Comparison of ENCODE assay signal across 9 mouse cellular contexts in the genomic region with DNA sequence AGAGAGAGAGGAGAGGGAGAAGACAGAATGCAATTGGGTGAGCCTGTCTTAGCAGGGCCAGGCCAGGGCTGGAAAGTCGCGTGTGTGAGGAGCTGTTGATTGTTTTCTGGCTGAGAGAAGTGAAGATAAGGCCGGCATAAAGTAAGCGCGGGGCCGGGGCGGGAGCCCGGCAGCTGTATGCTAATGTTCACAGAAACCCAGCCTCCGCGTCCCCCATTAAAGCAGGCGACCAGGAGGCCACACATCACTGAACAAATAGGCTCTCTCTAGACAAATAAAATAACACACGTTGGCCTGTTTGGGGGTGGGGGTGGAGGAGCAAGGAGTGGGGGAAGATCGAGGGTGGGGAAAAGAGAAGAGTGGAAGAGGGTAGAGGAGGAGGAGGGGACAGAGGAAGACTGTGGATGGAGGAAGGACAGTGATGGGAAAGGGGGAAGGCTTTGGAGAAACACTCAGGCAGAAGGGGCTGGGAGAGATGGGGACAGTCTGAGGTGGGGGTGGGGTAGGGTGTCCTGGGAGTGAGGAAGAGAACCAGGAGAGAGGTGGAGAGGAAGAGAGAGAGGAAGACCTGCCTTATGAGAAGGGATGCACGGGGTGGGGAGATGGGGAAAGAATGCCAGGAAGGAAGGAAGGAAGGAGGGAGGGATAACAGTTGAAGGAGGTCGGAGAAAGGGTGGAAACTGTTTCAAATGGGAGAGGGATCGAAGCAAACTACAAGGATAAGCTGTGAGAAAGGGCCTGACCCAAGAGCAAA. TPM values are rescaled to one million over a fixed set of nuclear protein-coding genes. Genes with fewer than 3 reads are reported as not detected.
DNase-seq lines count a peak whose midpoint lies in the region; ATAC-seq and TF ChIP-seq lines count a peak whose summit lies in the region.
"Had no signal": no experiment of that assay in that cellular context is flagged by ENCODE, and none has a peak within 500 bp of the region (broad histone marks: within the 10 kb centered on the region; RNA-seq: fewer than 3 reads in every experiment).

No protein-coding gene starts in this region.

- peak overlapping the region; percentile 28 for H3K4me3 ChIP-seq in forebrain, embryonic 12.5 days (replicated peaks)
- no peak overlapping the region for H3K4me3 ChIP-seq in limb, embryonic 11.5 days (ENCODE audit: low read depth, low read length)
- no peak overlapping the region for H3K4me3 ChIP-seq in stomach, postnatal 0 days (ENCODE audit: low read depth, low read length)

- H3K36me3 ChIP-seq in forebrain, embryonic 12.5 days (replicated peaks) = no peaks in the 10 kb centered on the region
- no peaks in the 10 kb centered on the region for H3K36me3 ChIP-seq in limb, embryonic 11.5 days (ENCODE audit: control insufficient read depth, insufficient read depth, low read length)
- H3K36me3 ChIP-seq in stomach, postnatal 0 days (ENCODE audit: control insufficient read depth, insufficient read depth, low read length) = no peaks in the 10 kb centered on the region
- H3K36me3 ChIP-seq: limb, embryonic 15.5 days had no signal

- peaks cover 54% of the 10 kb centered on the region for H3K27me3 ChIP-seq in forebrain, embryonic 12.5 days
- peaks cover 61% of the 10 kb centered on the region for H3K27me3 ChIP-seq in limb, embryonic 11.5 days (ENCODE audit: control insufficient read depth, insufficient read depth, low read length)
- peaks cover 16% of the 10 kb centered on the region; the same call in 1 of the 2 replicates for H3K27me3 ChIP-seq in stomach, postnatal 0 days (ENCODE audit: control insufficient read depth, insufficient read depth, low read length)

- TF ChIP-seq CTCF in stomach, postnatal 0 days (IDR thresholded peaks at IDR 0.05; ENCODE audit: low read depth) = no peak

- ATAC-seq in forebrain, embryonic 12.5 days (ENCODE audit: low FRiP score) = peak; percentile 49
- no peak for ATAC-seq in limb, embryonic 11.5 days (ENCODE audit: insufficient number of reproducible peaks, low FRiP score, low TSS enrichment, low read depth)
- no peak for ATAC-seq in stomach, postnatal 0 days (ENCODE audit: low FRiP score, low TSS enrichment)
- ATAC-seq in granulocyte monocyte progenitor cell, adult 5-6 weeks (replicated peaks; ENCODE audit: poor library complexity, severe bottlenecking) = no peak

- 1% methylated on average over 16 of the region's 16 CpGs for WGBS in forebrain, embryonic 12.5 days
- under 1% methylated on average over 16 of the region's 16 CpGs for WGBS in limb, embryonic 11.5 days
- 3% methylated on average over 16 of the region's 16 CpGs for WGBS in stomach, postnatal 0 days

- no peaks in the 10 kb centered on the region for H3K9me3 ChIP-seq in forebrain, embryonic 12.5 days
- no peaks in the 10 kb centered on the region for H3K9me3 ChIP-seq in limb, embryonic 11.5 days (ENCODE audit: control insufficient read depth, low read length)
- H3K9me3 ChIP-seq in stomach, postnatal 0 days (ENCODE audit: control insufficient read depth, low read length) = no peaks in the 10 kb centered on the region
- H3K9me3 ChIP-seq: limb, embryonic 15.5 days had no signal

- TF ChIP-seq EP300 in stomach, postnatal 0 days (optimal IDR thresholded peaks at IDR 0.05) = no peak

- peak overlapping the region; percentile 51 for H3K4me2 ChIP-seq in forebrain, embryonic 12.5 days
- H3K4me2 ChIP-seq in limb, embryonic 11.5 days (ENCODE audit: low read depth, severe bottlenecking) = no peak overlapping the region
- H3K4me2 ChIP-seq in stomach, postnatal 0 days (replicated peaks; ENCODE audit: low read depth) = no peak overlapping the region

- DNase-seq in right cerebral cortex, postnatal 10 days (ENCODE audit: low spot score in 2 of 2) = peak; percentile 58 to 59
- DNase-seq in right cerebral cortex, postnatal 36 days (ENCODE audit: low spot score in 2 of 2) = no peak
- peak; percentile 43 for DNase-seq in limb, embryonic 11.5 days (ENCODE audit: low spot score)
- peak; percentile 39 for DNase-seq in stomach, postnatal 0 days (ENCODE audit: low spot score)
- DNase-seq in layer of hippocampus, adult 9-10 months (ENCODE audit: low spot score) = no peak
- DNase-seq: thymus, postnatal 4 days had no signal

- peak overlapping the region; percentile 45 for H3K9ac ChIP-seq in forebrain, embryonic 12.5 days
- no peak overlapping the region for H3K9ac ChIP-seq in limb, embryonic 11.5 days (ENCODE audit: low read length)
- H3K9ac ChIP-seq in stomach, postnatal 0 days (ENCODE audit: low read length) = no peak overlapping the region
- H3K9ac ChIP-seq: limb, embryonic 15.5 days had no signal

- peaks cover 64% of the 10 kb centered on the region for H3K4me1 ChIP-seq in forebrain, embryonic 12.5 days
- H3K4me1 ChIP-seq in limb, embryonic 11.5 days (ENCODE audit: control insufficient read depth, insufficient read depth, low read length) = peaks cover 12% of the 10 kb centered on the region; the same call in 1 of the 2 replicates
- H3K4me1 ChIP-seq in stomach, postnatal 0 days (replicated peaks; ENCODE audit: control insufficient read depth, insufficient read depth) = peaks cover 6% of the 10 kb centered on the region; the same call in 1 of the 2 replicates

- H3K27ac ChIP-seq in forebrain, embryonic 12.5 days = peak overlapping the region; percentile 94
- no peak overlapping the region for H3K27ac ChIP-seq in limb, embryonic 11.5 days (replicated peaks; ENCODE audit: low read depth, low read length)
- no peak overlapping the region for H3K27ac ChIP-seq in stomach, postnatal 0 days (replicated peaks)
- H3K27ac ChIP-seq: limb, embryonic 15.5 days had no signal

RNA-seq across cellular contexts. Expression of gene Insm1, which starts 4.3 kb away (rescaled TPM):
- 11.9 and 13.4 TPM in 2 replicates for polyA plus RNA-seq in forebrain, embryonic 12.5 days (2016; fragmentation: Nextera tagmentation; extraction: Ambion mirVana)
- 0.06 and 0.09 TPM in 2 replicates for polyA plus RNA-seq in limb, embryonic 11.5 days (2014; fragmentation: Nextera tagmentation; extraction: Ambion mirVana)
- polyA plus RNA-seq in stomach, postnatal 0 days (2015; fragmentation: Nextera tagmentation; extraction: Ambion mirVana) = 0.29 and 0.44 TPM in 2 replicates
- total RNA-seq in granulocyte monocyte progenitor cell, adult 5-6 weeks (2014; fragmentation: Nextera tagmentation) = not detected in 2 replicates
- not detected in 2 replicates for total RNA-seq in granulocyte monocyte progenitor cell, adult 5-6 weeks (2017)

Comparison
In these comparisons a context has a peak if more than half of its experiments do, and no peak if none do; other contexts are left out.
1. DNase-seq: peak in right cerebral cortex, postnatal 10 days (2 of 2), limb, embryonic 11.5 days (single experiment) and stomach, postnatal 0 days (single experiment); none in right cerebral cortex, postnatal 36 days (0 of 2) and layer of hippocampus, adult 9-10 months (single experiment).